Mouse (Mus musculus) stomach, embryonic 16.5 days (tissue): ENCODE data around the gene Thap11. TPM values are rescaled to one million over a fixed set of nuclear protein-coding genes. Genes with fewer than 3 reads are reported as not detected.

ENCODE experiments used
- polyA plus RNA-seq: library from polyadenylated mRNA; unstranded; fragments of >200 nt; fragmentation: Nextera tagmentation; extraction: Ambion mirVana; gene quantifications from 2 replicates; pipeline ENCODE4 v1.2.1, GENCODE M21; 2015

The Thap11 gene
- polyA plus RNA-seq, 1 experiment from 2014 or later, result 54.5 TPM

Other genes with a start within 250 kb of the Thap11 start
- 21.9 and 23.3 TPM in 2 replicates for gene Ripor1, start 249.9 kb upstream of the Thap11 start, polyA plus RNA-seq
- gene Ctcf, start 218.6 kb upstream of the Thap11 start, polyA plus RNA-seq, result 76.0 and 76.1 TPM in 2 replicates
- 0.81 and 0.99 TPM in 2 replicates for gene Agrp, start 217.7 kb upstream of the Thap11 start, polyA plus RNA-seq
- 0.55 and 0.74 TPM in 2 replicates for gene Carmil2, start 168.9 kb upstream of the Thap11 start, polyA plus RNA-seq
- gene Acd, start 154.0 kb upstream of the Thap11 start, polyA plus RNA-seq, result 47.9 and 54.0 TPM in 2 replicates
- 13.2 and 16.5 TPM in 2 replicates for gene Pard6a, start 154.0 kb upstream of the Thap11 start, polyA plus RNA-seq
- not detected in 2 replicates for gene 4933405L10Rik, start 147.5 kb upstream of the Thap11 start, polyA plus RNA-seq
- 13.8 and 14.9 TPM in 2 replicates for gene Enkd1, start 146.9 kb upstream of the Thap11 start, polyA plus RNA-seq
- 18.1 and 24.7 TPM in 2 replicates for gene Gfod2, start 96.5 kb upstream of the Thap11 start, polyA plus RNA-seq
- gene Ranbp10, start 27.8 kb upstream of the Thap11 start, polyA plus RNA-seq, result 13.7 and 14.1 TPM in 2 replicates
- gene Tsnaxip1, start 27.4 kb upstream of the Thap11 start, polyA plus RNA-seq, result 0.10 and 0.18 TPM in 2 replicates
- gene Cenpt, start 1.9 kb upstream of the Thap11 start, polyA plus RNA-seq, result 39.4 and 41.0 TPM in 2 replicates
- 140 and 208 TPM in 2 replicates for gene Nutf2, start 5.4 kb downstream of the Thap11 start, polyA plus RNA-seq
- 41.8 and 46.4 TPM in 2 replicates for gene Edc4, start 25.7 kb downstream of the Thap11 start, polyA plus RNA-seq
- 0.55 TPM in 1 of 2 replicates, not detected in the other for gene Nrn1l, start 38.4 kb downstream of the Thap11 start, polyA plus RNA-seq
- 30.4 and 33.1 TPM in 2 replicates for gene Pskh1, start 45.3 kb downstream of the Thap11 start, polyA plus RNA-seq
- 3.9 and 5.9 TPM in 2 replicates for gene Ctrl, start 78.7 kb downstream of the Thap11 start, polyA plus RNA-seq
- 55.0 and 59.5 TPM in 2 replicates for gene Psmb10, start 83.3 kb downstream of the Thap11 start, polyA plus RNA-seq
- 4.2 and 5.0 TPM in 2 replicates for gene Lcat, start 88.2 kb downstream of the Thap11 start, polyA plus RNA-seq
- gene Slc12a4, start 111.0 kb downstream of the Thap11 start, polyA plus RNA-seq, result 35.4 and 44.9 TPM in 2 replicates
- not detected in 2 replicates for gene Dpep3, start 124.3 kb downstream of the Thap11 start, polyA plus RNA-seq
- 18.3 and 18.5 TPM in 2 replicates for gene Dus2, start 136.2 kb downstream of the Thap11 start, polyA plus RNA-seq
- gene Dpep2nb, start 150.8 kb downstream of the Thap11 start, polyA plus RNA-seq, result not detected in 2 replicates
- gene Ddx28, start 156.8 kb downstream of the Thap11 start, polyA plus RNA-seq, result 14.8 and 16.5 TPM in 2 replicates
- gene Nfatc3, start 203.7 kb downstream of the Thap11 start, polyA plus RNA-seq, result 4.7 and 5.3 TPM in 2 replicates